Mouse (Mus musculus): Measurements from ENCODE around the gene 3110018I06Rik.
A peak's percentile ranks its signal among the peaks of the same experiment; 100 is the strongest.

The 3110018I06Rik gene

DNA sequence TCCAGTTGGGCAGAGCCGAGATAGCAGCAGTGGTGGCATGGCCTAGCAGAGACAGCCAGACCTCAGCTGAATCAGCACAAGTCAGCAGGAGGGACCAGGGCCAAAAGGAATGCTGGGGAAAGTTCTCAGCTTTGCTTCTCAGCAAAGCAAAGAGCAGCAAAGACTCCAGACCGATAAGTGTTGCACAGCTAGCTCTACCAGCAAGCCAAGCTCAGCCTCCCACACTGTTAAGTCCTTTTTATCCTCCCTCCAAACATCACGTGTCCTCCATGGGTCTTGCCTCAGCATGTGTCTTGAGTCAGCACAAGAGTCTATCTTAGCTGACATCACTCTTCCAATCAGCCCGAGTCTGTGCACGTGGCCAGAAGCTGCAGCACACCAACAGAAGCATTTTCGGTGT, at the start of gene 3110018I06Rik:
Gene 3110018I06Rik, plus strand, starts transcription at position 262 of the 400 bp plus-strand sequence.
- DNase-seq = no peak

- no peak for DNase-seq
Measured at GRCm38 (mm10) chr12:107444681-107445080, 43.8 kb upstream of the 3110018I06Rik start.

GRCm38 (mm10) chr12:107457835-107458234, 30.6 kb upstream of the 3110018I06Rik start:
- no peak for DNase-seq

- DNase-seq = no peak
Measured at GRCm38 (mm10) chr12:107464731-107465130, 23.7 kb upstream of the 3110018I06Rik start.

GRCm38 (mm10) chr12:107476441-107477291, 11.8 kb upstream of the 3110018I06Rik start:
- DNase-seq = no peak

- DNase-seq = no peak
Measured at GRCm38 (mm10) chr12:107479350-107479749, 9.1 kb upstream of the 3110018I06Rik start.

DNA sequence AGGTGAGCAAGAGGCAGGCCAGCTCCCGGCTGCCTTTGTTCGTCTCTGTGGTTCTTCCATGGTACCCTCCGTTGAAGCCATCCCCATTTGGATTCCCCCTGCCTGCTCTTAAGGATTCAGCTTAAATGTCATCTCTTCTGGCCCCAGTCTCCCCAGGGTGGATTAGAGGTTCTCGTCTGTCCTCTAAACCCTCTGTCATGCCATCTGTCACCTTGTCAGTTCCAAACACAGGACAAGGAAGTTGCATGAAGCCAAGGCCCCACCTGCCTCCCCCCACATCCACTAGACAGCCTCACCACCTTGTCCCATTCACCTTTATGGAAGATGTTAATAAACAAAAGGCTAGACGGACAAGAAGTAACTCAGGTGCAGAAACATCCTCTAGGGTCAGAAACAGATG, 5.4 kb upstream of the 3110018I06Rik start:
- DNase-seq = peak; percentile 4

- no peak for DNase-seq
Measured at GRCm38 (mm10) chr12:107491344-107491743, 2.9 kb downstream of the 3110018I06Rik start.

- no peak for DNase-seq
Measured at GRCm38 (mm10) chr12:107496924-107497323, 8.5 kb downstream of the 3110018I06Rik start.

DNA sequence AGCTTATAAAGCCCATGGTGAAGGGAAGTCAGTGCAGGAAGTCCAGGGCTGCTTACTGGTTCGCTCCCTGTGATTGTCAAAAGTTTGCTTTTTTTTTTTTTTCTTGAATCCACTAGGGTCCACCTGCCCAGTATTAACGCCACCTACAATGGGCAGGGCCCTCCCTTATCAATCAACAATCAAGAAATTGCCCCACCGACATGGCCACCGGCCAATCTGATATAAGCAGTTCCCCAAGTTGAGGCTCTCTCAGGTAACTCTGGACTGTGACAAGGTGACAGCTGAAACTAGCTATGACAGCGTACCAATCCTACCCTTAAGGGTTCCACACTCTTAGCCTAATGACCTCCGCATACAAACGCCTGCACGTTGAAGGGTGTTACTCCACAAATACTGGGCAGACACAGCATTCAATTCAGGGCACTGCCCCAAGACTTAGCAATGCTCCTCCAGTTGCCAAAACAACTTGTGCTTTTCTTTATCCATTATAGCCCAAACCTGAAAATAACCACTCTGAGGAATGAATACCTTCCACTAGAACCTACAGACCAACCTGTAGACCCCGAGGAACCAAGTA, 21.3 kb downstream of the 3110018I06Rik start:
- DNase-seq = no peak

GRCm38 (mm10) chr12:107511112-107511511, 22.7 kb downstream of the 3110018I06Rik start:
- no peak for DNase-seq

GRCm38 (mm10) chr12:107516265-107517217, 28.1 kb downstream of the 3110018I06Rik start:
- peak; percentile 11 for DNase-seq

GRCm38 (mm10) chr12:107520941-107521340, 32.5 kb downstream of the 3110018I06Rik start:
- DNase-seq = no peak

DNA sequence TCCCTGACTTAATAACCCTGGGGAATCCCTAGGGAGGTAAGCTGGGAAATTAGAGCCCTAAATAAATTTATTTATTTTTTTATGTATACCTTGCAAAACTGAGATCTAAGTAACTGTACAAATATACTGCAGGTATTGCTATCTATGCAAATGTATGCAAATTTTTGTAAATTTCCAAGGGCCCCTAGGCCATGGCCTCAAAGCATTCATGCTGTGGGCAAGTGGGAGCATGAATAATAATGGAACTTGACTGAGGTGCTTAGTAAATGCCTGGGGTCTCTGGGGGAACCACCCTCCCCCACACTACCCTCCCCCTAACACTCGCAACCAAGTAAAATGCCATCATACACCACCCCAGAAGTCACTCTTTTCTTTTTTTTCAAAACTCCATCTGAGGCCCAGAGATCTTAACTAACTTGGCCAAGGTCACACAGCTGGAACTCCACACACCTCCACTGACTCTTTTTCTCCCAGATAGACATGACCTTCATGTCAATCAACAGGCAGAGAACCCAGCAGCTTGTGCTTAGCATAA, 40.0 kb downstream of the 3110018I06Rik start:
- no peak for DNase-seq

GRCm38 (mm10) chr12:107532871-107533270, 44.4 kb downstream of the 3110018I06Rik start:
- no peak for DNase-seq
